Mouse (Mus musculus): ENCODE data around the gene Rassf5.

DNA sequence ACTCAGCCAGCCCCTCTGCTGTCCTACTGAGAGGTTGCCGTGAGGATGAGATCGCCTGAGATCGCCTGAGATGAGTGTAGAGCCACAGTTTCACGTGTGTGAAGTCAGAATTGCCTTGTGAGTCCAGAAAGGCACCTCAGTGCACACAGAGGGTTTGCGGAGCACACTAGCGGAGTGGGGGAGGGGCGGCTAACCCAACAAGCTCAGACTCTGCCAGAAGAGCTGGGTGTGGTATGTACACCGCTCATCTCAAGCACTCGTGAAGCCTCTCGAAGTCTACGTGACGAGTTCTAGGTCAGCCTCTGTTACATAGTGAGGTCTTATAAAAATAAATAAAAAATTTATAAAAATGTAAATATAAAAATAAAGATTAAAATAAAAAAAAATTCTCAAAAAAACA is 18.8 kb upstream of the Rassf5 start:
- TF ChIP-seq EP300 (IDR thresholded peaks at IDR 0.05; ENCODE audit: low read depth) (no peak), CTCF (IDR thresholded peaks at IDR 0.05; ENCODE audit: low read depth) (no peak)
